Mouse (Mus musculus) intestine, embryonic 16.5 days (tissue): ENCODE results near the gene P2ry6. TPM values are rescaled to one million over a fixed set of nuclear protein-coding genes. Genes with fewer than 3 reads are reported as not detected.

Experiments used
- ATAC-seq: fragments of 200-750 bp; cut with Nextera tagmentation; 2 replicates; pipeline ENCODE4 v1.8.0; 2017; ENCODE audit warnings: moderate TSS enrichment, moderate library complexity
- H3K27ac ChIP-seq: fragments of 300-500 bp; sonication (generic); 2 replicates; pipeline ENCODE4 v1.5.1; 2014; ENCODE audit warnings: mild to moderate bottlenecking, low read length
- H3K27me3 ChIP-seq: fragments of 300-500 bp; sonication (generic); replicated peaks from 2 replicates; pipeline ENCODE4 v1.6.1; 2014; ENCODE audit warnings: low read length, control low read depth, mixed read lengths; ENCODE audit not compliant: control insufficient read depth, insufficient read depth
- H3K36me3 ChIP-seq: fragments of 300-500 bp; sonication (generic); 2 replicates; pipeline ENCODE4 v1.6.1; 2014; ENCODE audit warnings: low read length, control low read depth; ENCODE audit not compliant: control insufficient read depth, insufficient read depth
- H3K4me1 ChIP-seq: fragments of 300-500 bp; sonication (generic); 2 replicates; pipeline ENCODE4 v1.6.1; 2014; ENCODE audit warnings: low read length, control low read depth, mixed read lengths; ENCODE audit not compliant: control insufficient read depth, insufficient read depth
- H3K4me2 ChIP-seq: fragments of 300-500 bp; sonication (generic); 2 replicates; pipeline ENCODE4 v1.6.1; 2014; ENCODE audit warnings: low read depth, low read length, control low read depth
- H3K4me3 ChIP-seq: fragments of 300-500 bp; sonication (generic); 2 replicates; pipeline ENCODE4 v1.5.1; 2014; ENCODE audit warnings: mild to moderate bottlenecking, low read length
- H3K9ac ChIP-seq: fragments of 300-500 bp; sonication (generic); 2 replicates; pipeline ENCODE4 v1.6.1; 2014; ENCODE audit warnings: low read depth, low read length
- H3K9me3 ChIP-seq: fragments of 300-500 bp; sonication (generic); 2 replicates; pipeline ENCODE4 v1.6.1; 2016; ENCODE audit warnings: low read length, control low read depth; ENCODE audit not compliant: control insufficient read depth
- WGBS: fragments of 180-500 bp; shearing (Covaris S2); extraction: QIAGEN DNeasy Blood & Tissue Kit; methylation state at CpG from one replicate; pipeline ENCODE4 v1.1.7; 2014; 5-methylcytosine and 5-hydroxymethylcytosine counted together
- polyA plus RNA-seq: library from polyadenylated mRNA; unstranded; fragments of >200 nt; fragmentation: Nextera tagmentation; extraction: Ambion mirVana; gene quantifications from 2 replicates; pipeline ENCODE4 v1.2.1, GENCODE M21; 2015

Gene P2ry6
- polyA plus RNA-seq = 9.0 and 9.8 TPM in 2 replicates

DNA sequence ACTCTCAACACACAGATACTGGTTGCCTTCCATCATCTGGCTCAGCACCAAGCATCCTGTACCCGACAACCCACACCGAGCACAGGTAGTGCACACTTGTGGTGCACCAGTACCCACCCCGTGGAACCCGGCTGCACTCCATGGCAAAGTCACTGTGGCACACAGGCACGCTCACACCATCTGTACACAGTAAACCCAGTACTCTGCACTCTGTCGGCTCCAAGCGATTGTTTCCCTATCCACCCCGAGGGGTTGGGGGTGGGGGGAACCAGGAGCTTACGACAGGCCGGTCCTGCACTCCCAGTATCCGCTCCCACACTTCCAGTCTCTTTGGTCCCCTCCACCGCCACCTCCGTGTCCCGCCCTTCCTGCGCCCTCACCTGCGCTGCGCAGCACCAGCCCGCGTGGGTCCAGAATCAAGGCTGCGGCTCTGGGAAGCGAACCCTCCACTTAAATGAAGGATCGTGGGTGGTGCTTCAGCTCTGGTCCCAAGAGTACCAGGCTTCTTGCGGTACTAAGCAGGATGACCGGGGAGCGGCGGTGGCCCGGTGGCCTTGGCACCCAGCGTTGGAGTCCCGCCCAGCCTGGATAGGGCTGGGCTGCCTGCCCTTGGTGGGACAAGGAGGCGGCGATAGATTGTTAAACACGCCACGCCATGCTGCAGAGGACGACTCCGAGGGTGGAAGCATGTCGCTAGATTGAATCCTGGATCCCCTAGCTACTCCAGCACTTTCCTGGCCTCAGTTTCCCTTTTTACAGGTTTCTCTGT lies at the start of gene P2ry6:
Gene P2ry6, minus strand, starts transcription at position 515 of the 769 bp plus-strand sequence.
- Histone ChIP-seq H3K4me2 (peak within 1 kb of the TSS; percentile 75), H3K36me3 (no peaks in the 10 kb centered on the region), H3K4me1 (peaks cover 36% of the 10 kb centered on the region), H3K27me3 (no peaks in the 10 kb centered on the region; the same call in 1 of the 2 replicates), H3K9ac (peak within 1 kb of the TSS; percentile 62), H3K9me3 (no peaks in the 10 kb centered on the region), H3K27ac (no peak within 1 kb of the TSS), H3K4me3 (peak within 1 kb of the TSS; percentile 48)
- WGBS = 3% methylated on average over 36 of the region's 36 CpGs
- peak; percentile 80 for ATAC-seq

DNA sequence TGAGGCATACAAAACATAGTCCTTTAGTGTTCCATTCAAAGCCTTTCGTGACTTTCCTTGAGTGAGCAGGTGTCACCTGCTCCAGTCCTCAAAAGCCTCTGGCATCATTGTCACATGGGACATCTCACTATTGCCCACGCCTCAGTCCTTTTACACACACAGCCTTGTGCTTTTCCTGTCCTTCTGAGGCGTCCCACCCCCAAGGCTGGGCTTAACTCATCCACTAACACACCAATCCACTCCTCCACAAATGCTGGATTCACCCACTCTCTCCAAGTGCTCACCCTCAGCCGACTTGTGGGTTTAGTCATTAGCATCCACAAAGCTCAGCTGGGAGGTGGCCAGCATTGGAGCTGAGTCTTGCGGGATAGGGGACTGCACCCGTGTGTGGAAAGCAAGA lies 43.0 kb upstream of the P2ry6 start:
- Histone ChIP-seq H3K9me3 (no peaks in the 10 kb centered on the region), H3K27ac (no peak overlapping the region), H3K36me3 (no peaks in the 10 kb centered on the region), H3K4me1 (peaks cover 5% of the 10 kb centered on the region), H3K9ac (no peak overlapping the region), H3K4me3 (no peak overlapping the region), H3K27me3 (peaks cover 1% of the 10 kb centered on the region), H3K4me2 (no peak overlapping the region)
- WGBS = 62% methylated on average over 6 of the region's 6 CpGs
- ATAC-seq = no peak

DNA sequence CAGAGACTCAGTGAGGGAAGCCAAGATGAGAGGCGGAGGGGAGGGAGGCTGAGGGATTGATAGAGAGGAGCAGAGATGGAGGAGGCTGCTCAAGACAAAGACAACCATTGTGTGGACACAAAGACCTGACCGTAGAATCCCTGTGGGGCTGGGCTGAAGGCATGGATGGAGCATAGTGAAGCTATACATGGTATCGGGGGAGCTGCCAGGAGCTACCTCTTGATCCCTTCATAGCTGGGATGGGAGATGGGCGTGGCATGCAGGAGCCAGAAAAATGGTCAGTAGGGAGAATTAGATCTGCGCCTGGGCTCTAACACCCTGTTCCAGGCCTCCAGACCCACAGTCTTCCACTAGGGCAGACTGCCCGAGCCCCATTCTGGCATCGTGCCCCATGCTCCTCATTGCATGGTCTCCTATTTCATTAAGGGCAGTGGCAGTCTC lies 42.6 kb upstream of the P2ry6 start:
- H3K4me1 ChIP-seq = peaks cover 9% of the 10 kb centered on the region
- H3K4me3 ChIP-seq = no peak overlapping the region
- WGBS = 74% methylated on average over 7 of the region's 7 CpGs
- peak; percentile 43; the same call in 1 of the 2 replicates for ATAC-seq
- H3K9ac ChIP-seq = no peak overlapping the region
- H3K36me3 ChIP-seq = no peaks in the 10 kb centered on the region
- H3K27me3 ChIP-seq = peaks cover 4% of the 10 kb centered on the region
- no peaks in the 10 kb centered on the region for H3K9me3 ChIP-seq
- H3K4me2 ChIP-seq = no peak overlapping the region
- no peak overlapping the region for H3K27ac ChIP-seq

DNA sequence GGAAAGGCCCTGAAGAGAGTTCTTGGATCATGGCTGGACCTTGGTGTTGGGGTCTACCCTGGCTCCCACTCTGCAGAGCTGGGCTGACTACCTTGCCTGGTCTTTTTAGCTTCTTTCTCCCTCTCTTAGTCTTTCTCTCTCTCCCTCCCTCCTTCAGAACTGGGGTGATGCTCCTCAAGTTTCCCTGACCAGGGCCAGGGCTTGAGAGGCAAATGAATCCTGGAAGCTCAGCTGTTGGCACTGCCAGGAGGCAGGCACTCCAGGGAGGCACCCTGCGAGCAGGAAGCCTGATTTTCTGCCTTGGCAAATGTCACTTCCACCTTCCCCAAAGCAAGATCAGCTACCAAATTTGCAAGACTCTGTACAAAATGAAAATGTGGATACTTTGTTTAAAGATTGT lies 40.5 kb upstream of the P2ry6 start:
- no peak overlapping the region for H3K4me2 ChIP-seq
- peaks cover 15% of the 10 kb centered on the region for H3K4me1 ChIP-seq
- ATAC-seq = no peak
- H3K9me3 ChIP-seq = no peaks in the 10 kb centered on the region
- WGBS = 81% methylated on average over 1 of the region's 1 CpGs
- H3K27ac ChIP-seq = no peak overlapping the region
- no peak overlapping the region for H3K4me3 ChIP-seq
- H3K36me3 ChIP-seq = no peaks in the 10 kb centered on the region
- H3K27me3 ChIP-seq = peaks cover 4% of the 10 kb centered on the region
- no peak overlapping the region for H3K9ac ChIP-seq

DNA sequence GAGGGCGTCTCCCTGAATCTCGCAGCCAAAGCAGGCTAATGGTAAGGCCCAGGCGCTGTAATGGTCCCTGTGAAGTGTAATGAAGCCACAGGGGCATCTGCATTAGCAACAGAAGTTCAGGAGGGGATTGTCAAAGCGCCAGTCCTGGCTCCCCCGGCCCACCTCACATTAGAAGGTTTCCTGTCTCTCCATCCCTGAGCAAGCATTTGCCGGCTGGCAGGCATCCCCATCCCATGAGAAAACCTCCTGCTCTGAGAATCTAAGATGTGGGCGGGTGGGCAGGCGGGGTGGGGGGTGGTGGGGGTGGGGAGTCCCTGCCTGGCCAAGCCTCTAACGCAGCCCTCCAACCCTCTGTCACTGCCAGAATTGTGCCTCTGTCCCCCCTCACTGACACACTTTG lies 39.6 kb upstream of the P2ry6 start:
- Histone ChIP-seq H3K4me3 (no peak overlapping the region), H3K4me2 (no peak overlapping the region), H3K27ac (no peak overlapping the region), H3K9me3 (no peaks in the 10 kb centered on the region), H3K27me3 (peaks cover 4% of the 10 kb centered on the region), H3K9ac (no peak overlapping the region), H3K4me1 (peaks cover 15% of the 10 kb centered on the region), H3K36me3 (no peaks in the 10 kb centered on the region)
- ATAC-seq = no peak
- 44% methylated on average over 9 of the region's 9 CpGs for WGBS

DNA sequence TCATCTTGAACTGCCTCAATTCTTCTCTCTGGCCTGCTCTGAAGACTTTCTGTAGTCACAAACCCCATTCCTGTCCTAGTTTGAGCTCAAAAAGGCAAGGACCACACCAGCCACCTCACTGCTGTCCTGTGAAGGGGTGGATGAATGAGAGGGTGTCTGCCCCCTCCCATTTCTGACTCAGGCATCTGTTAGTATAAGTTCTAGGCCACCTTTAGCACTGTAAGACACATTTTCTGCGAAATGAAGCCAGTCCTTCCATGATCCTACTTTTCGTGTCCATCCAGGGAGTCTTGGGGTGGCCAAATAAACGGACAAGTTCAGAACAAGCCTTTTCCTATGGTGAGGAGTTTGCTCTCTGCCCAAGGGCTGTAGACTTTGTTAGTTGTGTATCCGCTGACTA lies 38.1 kb upstream of the P2ry6 start, which contains the start of gene P2ry2:
Gene P2ry2, minus strand, starts transcription at position 326 of the 400 bp plus-strand sequence.
- Histone ChIP-seq H3K36me3 (no peaks in the 10 kb centered on the region), H3K4me2 (peak within 1 kb of the TSS; percentile 97), H3K27ac (no peak within 1 kb of the TSS), H3K27me3 (peaks cover 4% of the 10 kb centered on the region), H3K4me1 (peaks cover 15% of the 10 kb centered on the region), H3K4me3 (peak within 1 kb of the TSS; percentile 59), H3K9me3 (no peaks in the 10 kb centered on the region), H3K9ac (peak within 1 kb of the TSS; percentile 70)
- 79% methylated on average over 4 of the region's 4 CpGs for WGBS
- ATAC-seq = no peak

DNA sequence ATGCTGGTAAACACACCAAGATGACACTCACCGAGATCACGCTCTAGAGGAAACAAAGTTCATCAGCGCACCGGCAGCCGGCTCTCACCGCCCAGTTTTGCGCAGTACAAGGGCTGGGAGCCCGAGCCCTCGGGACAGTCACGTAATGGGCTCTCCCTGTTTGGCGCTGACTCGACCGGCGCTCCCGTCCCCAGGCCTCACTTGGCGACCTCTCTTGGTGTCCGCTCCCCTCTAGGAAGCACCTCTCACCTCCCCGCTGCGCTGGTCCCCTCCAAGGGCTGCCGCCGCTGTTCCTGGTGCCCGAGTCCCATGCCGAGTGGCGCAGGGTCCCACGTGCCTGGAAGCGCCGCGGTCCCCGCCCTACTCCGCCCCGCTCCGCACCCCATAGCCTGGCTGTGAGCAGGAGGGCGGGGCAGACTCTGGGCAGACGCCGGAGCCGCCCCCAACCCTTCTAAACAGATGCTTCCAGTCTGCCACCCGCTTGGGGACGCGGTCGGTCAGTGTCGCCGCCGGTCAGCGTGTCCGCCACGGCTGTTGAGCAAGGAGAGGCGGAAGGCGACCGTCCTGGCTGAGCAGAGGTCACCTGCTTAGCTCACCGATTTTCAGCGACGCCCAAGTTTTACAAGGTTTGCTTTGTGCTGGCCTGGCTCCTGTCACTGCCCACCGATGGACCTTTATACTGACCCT lies 37.4 kb upstream of the P2ry6 start:
- peaks cover 11% of the 10 kb centered on the region for H3K4me1 ChIP-seq
- under 1% methylated on average over 53 of the region's 53 CpGs for WGBS
- peak overlapping the region; percentile 97 for H3K4me2 ChIP-seq
- H3K27ac ChIP-seq = no peak overlapping the region
- peak overlapping the region; percentile 70 for H3K9ac ChIP-seq
- no peaks in the 10 kb centered on the region for H3K9me3 ChIP-seq
- H3K4me3 ChIP-seq = peak overlapping the region; percentile 59
- H3K36me3 ChIP-seq = no peaks in the 10 kb centered on the region
- H3K27me3 ChIP-seq = peaks cover 4% of the 10 kb centered on the region
- peak; percentile 98 for ATAC-seq

DNA sequence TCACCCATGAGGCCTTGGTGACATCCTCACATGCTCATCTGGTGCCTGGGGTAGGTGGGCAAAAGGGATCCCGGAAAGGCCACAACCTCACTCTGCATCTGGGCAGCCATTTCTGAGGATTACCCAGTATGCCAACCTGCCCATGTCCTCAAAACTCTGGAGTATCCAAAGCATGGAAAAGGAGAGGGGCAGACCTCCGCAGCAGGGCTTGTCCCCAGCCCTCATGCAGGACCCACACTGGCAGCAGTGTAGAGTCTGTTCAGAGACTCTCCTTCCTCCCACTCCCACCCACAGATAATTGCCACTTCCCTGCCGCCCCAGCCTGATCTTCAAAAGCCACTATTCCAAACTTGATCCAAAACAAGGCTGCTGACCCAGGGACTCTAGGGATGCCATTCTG lies 36.3 kb upstream of the P2ry6 start:
- peak overlapping the region; percentile 70; the same call in 1 of the 2 replicates for H3K9ac ChIP-seq
- no peak for ATAC-seq
- no peaks in the 10 kb centered on the region for H3K36me3 ChIP-seq
- H3K9me3 ChIP-seq = no peaks in the 10 kb centered on the region
- no peak overlapping the region for H3K27ac ChIP-seq
- H3K4me3 ChIP-seq = no peak overlapping the region; the same call in 1 of the 2 replicates
- peaks cover 11% of the 10 kb centered on the region for H3K4me1 ChIP-seq
- peak overlapping the region; percentile 97; the same call in 1 of the 2 replicates for H3K4me2 ChIP-seq
- H3K27me3 ChIP-seq = peaks cover 4% of the 10 kb centered on the region
- WGBS = 74% methylated on average over 3 of the region's 3 CpGs

DNA sequence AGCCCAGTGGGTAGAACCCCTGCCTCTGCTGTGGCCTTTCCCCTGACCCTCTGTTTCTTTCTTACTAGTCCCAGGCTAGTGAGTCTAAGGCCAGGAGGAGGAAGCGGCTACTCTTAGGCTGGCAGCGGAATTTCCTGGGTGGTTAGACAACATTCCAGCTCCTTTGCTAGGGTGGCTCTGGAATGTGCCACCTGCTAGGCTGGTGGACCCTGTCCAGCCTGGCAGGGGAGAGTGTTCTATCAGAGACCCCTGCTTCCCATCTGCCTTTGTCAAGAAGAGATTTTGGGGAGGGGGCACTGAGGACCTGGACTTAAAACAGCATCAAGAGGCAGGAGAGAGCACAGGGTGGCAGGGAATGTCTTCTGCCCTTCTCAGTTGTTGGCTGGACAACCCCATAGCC lies 31.8 kb upstream of the P2ry6 start:
- Histone ChIP-seq H3K9me3 (no peaks in the 10 kb centered on the region), H3K36me3 (no peaks in the 10 kb centered on the region), H3K4me2 (no peak overlapping the region), H3K9ac (no peak overlapping the region), H3K27ac (no peak overlapping the region), H3K4me1 (peaks cover 19% of the 10 kb centered on the region; the same call in 1 of the 2 replicates), H3K4me3 (no peak overlapping the region), H3K27me3 (no peaks in the 10 kb centered on the region; the same call in 1 of the 2 replicates)
- 67% methylated on average over 2 of the region's 2 CpGs for WGBS
- no peak for ATAC-seq
